Mouse (Mus musculus) heart, adult 2 months (tissue): ENCODE data around the gene Ptprn2. TPM values are rescaled to one million over a fixed set of nuclear protein-coding genes. Genes with fewer than 3 reads are reported as not detected.

Source experiments
- DNase-seq, 2 experiments: peaks; one replicate each; pipeline ENCODE4 v3.0.0; 2021
- H3K27ac ChIP-seq: fragments of 200-600 bp; 2 replicates; pipeline ENCODE4 v1.8.1; 2022
- H3K27me3 ChIP-seq: fragments of 200-500 bp; 2 replicates; pipeline ENCODE4 v1.6.1; 2012; ENCODE audit warnings: mild to moderate bottlenecking, low read length, inconsistent platforms, mixed read lengths; ENCODE audit not compliant: control insufficient read depth, insufficient read depth
- H3K36me3 ChIP-seq: fragments of 200-500 bp; 2 replicates; pipeline ENCODE4 v1.6.1; 2012; ENCODE audit warnings: low read length, inconsistent platforms; ENCODE audit not compliant: control insufficient read depth, insufficient read depth
- H3K4me1 ChIP-seq: fragments of 200-500 bp; 2 replicates; pipeline ENCODE4 v1.6.1; 2011; ENCODE audit warnings: low read length; ENCODE audit not compliant: control insufficient read depth, insufficient read depth
- H3K4me3 ChIP-seq: fragments of 200-600 bp; 2 replicates; pipeline ENCODE4 v1.8.1; 2022
- H3K79me2 ChIP-seq: fragments of 200-500 bp; replicated peaks from 2 replicates; pipeline ENCODE4 v1.6.1; 2012; ENCODE audit warnings: mild to moderate bottlenecking, inconsistent platforms, low read length, moderate library complexity, mixed read lengths; ENCODE audit not compliant: control insufficient read depth, insufficient read depth
- H3K9ac ChIP-seq: fragments of 200-500 bp; 2 replicates; pipeline ENCODE4 v1.6.1; 2012; ENCODE audit warnings: low read depth, mild to moderate bottlenecking, control low read depth, inconsistent platforms, low read length, mixed read lengths
- CTCF ChIP-seq: fragments of 200-600 bp; IDR thresholded peaks from 2 replicates; pipeline ENCODE4 v1.8.1; 2022; ENCODE audit warnings: antibody characterized with exemption, mild to moderate bottlenecking, moderate library complexity
- EP300 ChIP-seq: fragments of 200-500 bp; IDR thresholded peaks from 2 replicates; pipeline ENCODE4 v1.6.1; 2011; ENCODE audit warnings: low read depth, low read length, control low read depth; ENCODE audit not compliant: insufficient read depth
- POLR2A ChIP-seq: fragments of 200-500 bp; IDR thresholded peaks from 2 replicates; pipeline ENCODE4 v1.6.1; 2011; ENCODE audit warnings: mild to moderate bottlenecking, low read depth, low read length, control low read depth; ENCODE audit not compliant: insufficient read depth
- WGBS: fragments of 180-500 bp; shearing (Covaris S2); methylation state at CpG from one replicate; pipeline ENCODE4 v1.1.7; 2018; 5-methylcytosine and 5-hydroxymethylcytosine counted together
- intact Hi-C: fragments of 180-260 bp; cut with DNase I; formaldehyde crosslinking; loops from one replicate; pipeline ENCODE4 v1.15.1; 2025
- polyA plus RNA-seq: library from polyadenylated mRNA; depleted of rRNA; stranded (reverse); fragments of >200 nt; gene quantifications from 2 replicates; pipeline ENCODE4 v1.2.3, GENCODE M21; 2012
- total RNA-seq, 2 experiments: library from RNA; stranded (reverse); gene quantifications; 2 replicates each; pipeline ENCODE4 v1.2.3; 2021

The Ptprn2 gene
- total and polyA plus RNA-seq, 3 experiments: 0.21 to 0.23 TPM; not detected in 1

GRCm38 (mm10) chr12:117115254-117115865 lies 629.8 kb downstream of the Ptprn2 start:
- 74% methylated on average over 10 of the region's 10 CpGs for WGBS
- Histone ChIP-seq H3K4me3 (no peak overlapping the region), H3K9ac (no peak overlapping the region), H3K36me3 (no peaks in the 10 kb centered on the region), H3K27ac (no peak overlapping the region), H3K79me2 (no peaks in the 10 kb centered on the region), H3K27me3 (no peaks in the 10 kb centered on the region), H3K4me1 (no peaks in the 10 kb centered on the region)
- TF ChIP-seq POLR2A: no peak
- TF ChIP-seq CTCF: no peak
- TF ChIP-seq EP300: no peak
- DNase-seq: no peak
- intact Hi-C loops: no loop called here

GRCm38 (mm10) chr12:117127078-117127477 lies 641.6 kb downstream of the Ptprn2 start:
- DNase-seq: no peak
- Histone ChIP-seq H3K27me3 (no peaks in the 10 kb centered on the region), H3K4me1 (no peaks in the 10 kb centered on the region), H3K27ac (no peak overlapping the region), H3K9ac (no peak overlapping the region), H3K79me2 (no peaks in the 10 kb centered on the region), H3K36me3 (no peaks in the 10 kb centered on the region), H3K4me3 (no peak overlapping the region)
- 81% methylated on average over 3 of the region's 3 CpGs for WGBS
- TF ChIP-seq POLR2A (no peak), CTCF (no peak), EP300 (no peak)
- intact Hi-C loops: no loop called here

- WGBS: 44% methylated on average over 6 of the region's 6 CpGs
- intact Hi-C loops: no loop called here
- Histone ChIP-seq H3K79me2 (no peaks in the 10 kb centered on the region), H3K27ac (no peak overlapping the region), H3K4me1 (no peaks in the 10 kb centered on the region), H3K27me3 (no peaks in the 10 kb centered on the region), H3K9ac (no peak overlapping the region), H3K36me3 (no peaks in the 10 kb centered on the region), H3K4me3 (no peak overlapping the region)
- TF ChIP-seq POLR2A (no peak), EP300 (no peak), CTCF (no peak)
- DNase-seq: no peak
These were observed 642.0 kb downstream of the Ptprn2 start for GRCm38 (mm10) chr12:117127485-117127884.

- Histone ChIP-seq H3K4me3 (no peak overlapping the region), H3K27me3 (no peaks in the 10 kb centered on the region)
- 23% methylated on average over 2 of the region's 2 CpGs for WGBS
These were observed 646.6 kb downstream of the Ptprn2 start for GRCm38 (mm10) chr12:117132095-117132494.

GRCm38 (mm10) chr12:117135205-117135604 lies 649.7 kb downstream of the Ptprn2 start:
- H3K27me3 ChIP-seq: no peaks in the 10 kb centered on the region
- intact Hi-C loops: no loop called here
- H3K4me1 ChIP-seq: no peaks in the 10 kb centered on the region
- H3K9ac ChIP-seq: no peak overlapping the region
- H3K36me3 ChIP-seq: no peaks in the 10 kb centered on the region
- WGBS: 71% methylated on average over 5 of the region's 5 CpGs
- no peak for DNase-seq
- no peaks in the 10 kb centered on the region for H3K79me2 ChIP-seq
- no peak overlapping the region for H3K4me3 ChIP-seq
- TF ChIP-seq EP300: no peak
- TF ChIP-seq CTCF: no peak
- no peak for TF ChIP-seq POLR2A
- no peak overlapping the region for H3K27ac ChIP-seq

More at GRCm38 (mm10) chr12:117132095-117132494, 646.6 kb downstream of the Ptprn2 start:
- DNase-seq: no peak
- no peaks in the 10 kb centered on the region for H3K79me2 ChIP-seq
- H3K4me1 ChIP-seq: no peaks in the 10 kb centered on the region
- TF ChIP-seq EP300: no peak
- TF ChIP-seq POLR2A: no peak
- TF ChIP-seq CTCF: peak; percentile 70
- H3K9ac ChIP-seq: no peak overlapping the region
- intact Hi-C loops: loop anchor here (5.0 kb wide), 1 partner anchor 190 kb away; no protein-coding TSS in a partner anchor
- H3K27ac ChIP-seq: no peak overlapping the region
- no peaks in the 10 kb centered on the region for H3K36me3 ChIP-seq

- Histone ChIP-seq H3K9ac (no peak overlapping the region), H3K27me3 (no peaks in the 10 kb centered on the region), H3K27ac (no peak overlapping the region), H3K4me3 (no peak overlapping the region), H3K79me2 (no peaks in the 10 kb centered on the region), H3K4me1 (no peaks in the 10 kb centered on the region), H3K36me3 (no peaks in the 10 kb centered on the region)
- TF ChIP-seq CTCF: no peak
- TF ChIP-seq POLR2A: no peak
- no peak for TF ChIP-seq EP300
- WGBS: 75% methylated on average over 5 of the region's 5 CpGs
- no peak for DNase-seq
- intact Hi-C loops: no loop called here
These were observed 651.0 kb downstream of the Ptprn2 start for GRCm38 (mm10) chr12:117136472-117137010.
